Mouse (Mus musculus): Measurements from ENCODE around the gene Sucnr1. TPM values are rescaled to one million over a fixed set of nuclear protein-coding genes. Genes with fewer than 3 reads are reported as not detected.

Gene Sucnr1
- polyA plus RNA-seq, 2 experiments, result 1.1 to 1.2 TPM

GRCm38 (mm10) chr3:60111135-60111710 is 29.6 kb downstream of the Sucnr1 start:
- no peak for ATAC-seq (ENCODE audit: low FRiP score, low read depth)
- H3K36me3 ChIP-seq (ENCODE audit: control insufficient read depth, insufficient read depth, low read length), result no peaks in the 10 kb centered on the region
- WGBS, result 89% methylated on average over 4 of the region's 4 CpGs
- H3K9me3 ChIP-seq (ENCODE audit: control insufficient read depth, low read length), result no peaks in the 10 kb centered on the region
- no peaks in the 10 kb centered on the region for H3K27me3 ChIP-seq (ENCODE audit: control insufficient read depth, insufficient read depth, low read length)
- H3K9ac ChIP-seq (ENCODE audit: low read depth, low read length, severe bottlenecking), result no peak overlapping the region
- H3K27ac ChIP-seq (replicated peaks; ENCODE audit: low read depth, low read length), result no peak overlapping the region
- DNase-seq (ENCODE audit: low spot score), result no peak
- no peak for TF ChIP-seq POLR2A (IDR thresholded peaks at IDR 0.05; ENCODE audit: borderline replicate concordance, extremely low read depth, insufficient read depth, insufficient read length)
- no peak overlapping the region for H3K4me2 ChIP-seq (replicated peaks; ENCODE audit: low read depth, low read length, severe bottlenecking)
- H3K4me1 ChIP-seq (ENCODE audit: control insufficient read depth, insufficient read depth, low read length), result no peaks in the 10 kb centered on the region
- no peak overlapping the region for H3K4me3 ChIP-seq (replicated peaks; ENCODE audit: low read length)

DNA sequence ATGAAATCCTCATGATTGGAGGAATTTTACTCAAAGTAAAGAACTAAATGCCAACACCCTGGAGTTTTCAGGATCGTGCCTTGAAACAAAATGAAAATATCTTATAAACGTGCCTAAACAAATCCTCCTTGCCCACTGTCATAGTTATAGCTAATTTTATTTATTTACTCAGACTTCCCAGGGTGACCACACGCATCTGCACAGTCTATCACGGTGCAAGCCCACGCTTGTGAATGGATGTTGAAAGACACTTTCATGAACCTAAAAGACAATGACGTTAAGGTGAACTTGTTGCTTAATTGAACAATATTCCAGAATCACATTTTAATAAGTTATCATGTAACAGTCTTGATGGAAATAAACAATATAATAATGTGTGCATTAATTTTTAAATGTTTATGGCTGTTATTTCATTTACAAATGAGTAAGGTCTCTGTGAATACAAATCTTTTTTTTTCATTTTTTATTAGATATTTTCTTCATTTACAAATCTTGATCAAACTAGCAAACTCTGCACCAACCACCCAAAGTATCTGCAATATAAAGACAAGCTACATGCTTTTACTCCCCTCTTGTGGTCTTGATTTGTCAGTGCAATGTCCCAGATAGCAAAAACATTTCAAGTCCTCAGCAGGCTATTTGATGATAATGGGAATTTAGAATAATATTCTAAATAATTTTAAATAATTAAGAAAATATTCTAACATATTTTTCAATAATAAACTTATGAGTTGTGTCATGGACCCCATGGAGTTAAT is 30.4 kb downstream of the Sucnr1 start:
- DNase-seq (ENCODE audit: low spot score), result peak; percentile 63

GRCm38 (mm10) chr3:60114571-60114970 is 32.9 kb downstream of the Sucnr1 start:
- no peak overlapping the region for H3K27ac ChIP-seq (replicated peaks; ENCODE audit: low read depth, low read length)
- no peak overlapping the region for H3K9ac ChIP-seq (ENCODE audit: low read depth, low read length, severe bottlenecking)
- H3K27me3 ChIP-seq (ENCODE audit: control insufficient read depth, insufficient read depth, low read length), result no peaks in the 10 kb centered on the region
- no peak for TF ChIP-seq POLR2A (IDR thresholded peaks at IDR 0.05; ENCODE audit: borderline replicate concordance, extremely low read depth, insufficient read depth, insufficient read length)
- DNase-seq (ENCODE audit: low spot score) (no peak), ATAC-seq (ENCODE audit: low FRiP score, low read depth) (no peak)
- no peaks in the 10 kb centered on the region for H3K36me3 ChIP-seq (ENCODE audit: control insufficient read depth, insufficient read depth, low read length)
- H3K4me2 ChIP-seq (replicated peaks; ENCODE audit: low read depth, low read length, severe bottlenecking), result no peak overlapping the region
- 54% methylated on average over 2 of the region's 2 CpGs for WGBS
- H3K9me3 ChIP-seq (ENCODE audit: control insufficient read depth, low read length), result no peaks in the 10 kb centered on the region
- no peaks in the 10 kb centered on the region for H3K4me1 ChIP-seq (ENCODE audit: control insufficient read depth, insufficient read depth, low read length)
- no peak overlapping the region for H3K4me3 ChIP-seq (replicated peaks; ENCODE audit: low read length)

More for the DNA sequence above, 30.4 kb downstream of the Sucnr1 start:
- no peak overlapping the region for H3K4me3 ChIP-seq (replicated peaks; ENCODE audit: low read length)
- no peak overlapping the region for H3K27ac ChIP-seq (replicated peaks; ENCODE audit: low read depth, low read length)
- TF ChIP-seq POLR2A (IDR thresholded peaks at IDR 0.05; ENCODE audit: borderline replicate concordance, extremely low read depth, insufficient read depth, insufficient read length), result no peak
- 75% methylated on average over 6 of the region's 6 CpGs for WGBS
- no peak overlapping the region for H3K9ac ChIP-seq (ENCODE audit: low read depth, low read length, severe bottlenecking)
- H3K36me3 ChIP-seq (ENCODE audit: control insufficient read depth, insufficient read depth, low read length), result no peaks in the 10 kb centered on the region
- ATAC-seq (ENCODE audit: low FRiP score, low read depth), result no peak
- no peak overlapping the region for H3K4me2 ChIP-seq (replicated peaks; ENCODE audit: low read depth, low read length, severe bottlenecking)
- no peaks in the 10 kb centered on the region for H3K9me3 ChIP-seq (ENCODE audit: control insufficient read depth, low read length)
- no peaks in the 10 kb centered on the region for H3K4me1 ChIP-seq (ENCODE audit: control insufficient read depth, insufficient read depth, low read length)
- H3K27me3 ChIP-seq (ENCODE audit: control insufficient read depth, insufficient read depth, low read length), result no peaks in the 10 kb centered on the region

DNA sequence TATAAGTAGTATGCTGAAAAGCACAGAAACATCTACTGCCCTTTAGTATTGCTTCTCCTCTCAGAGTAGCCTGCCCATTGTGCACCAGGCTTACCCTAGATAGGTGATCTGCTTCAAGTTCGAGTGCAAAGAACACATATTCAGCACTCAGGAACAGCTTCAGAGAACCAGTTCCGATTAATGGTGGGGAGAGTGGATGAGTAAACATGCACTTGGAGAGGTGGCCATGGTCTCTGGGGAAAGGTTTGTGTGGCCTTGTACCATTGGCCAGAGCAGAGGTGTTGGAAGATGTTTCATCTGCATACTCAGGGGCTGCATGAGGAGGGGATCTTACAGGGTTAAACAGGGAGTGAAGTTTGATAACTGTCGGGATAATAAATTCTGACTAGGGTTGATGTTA is 39.8 kb downstream of the Sucnr1 start:
- peaks cover 11% of the 10 kb centered on the region for H3K4me1 ChIP-seq (ENCODE audit: control insufficient read depth, insufficient read depth, low read length)
- H3K4me3 ChIP-seq (replicated peaks; ENCODE audit: low read length), result no peak overlapping the region
- ATAC-seq (ENCODE audit: low FRiP score, low read depth), result no peak
- H3K27me3 ChIP-seq (ENCODE audit: control insufficient read depth, insufficient read depth, low read length), result no peaks in the 10 kb centered on the region
- 79% methylated on average over 3 of the region's 3 CpGs for WGBS
- TF ChIP-seq POLR2A (IDR thresholded peaks at IDR 0.05; ENCODE audit: borderline replicate concordance, extremely low read depth, insufficient read depth, insufficient read length), result no peak
- H3K4me2 ChIP-seq (replicated peaks; ENCODE audit: low read depth, low read length, severe bottlenecking), result no peak overlapping the region
- no peak overlapping the region for H3K27ac ChIP-seq (replicated peaks; ENCODE audit: low read depth, low read length)
- no peak for DNase-seq (ENCODE audit: low spot score)
- H3K36me3 ChIP-seq (ENCODE audit: control insufficient read depth, insufficient read depth, low read length), result no peaks in the 10 kb centered on the region
- H3K9me3 ChIP-seq (ENCODE audit: control insufficient read depth, low read length), result no peaks in the 10 kb centered on the region
- H3K9ac ChIP-seq (ENCODE audit: low read depth, low read length, severe bottlenecking), result no peak overlapping the region

GRCm38 (mm10) chr3:60123859-60124794 is 42.5 kb downstream of the Sucnr1 start:
- Histone ChIP-seq H3K36me3 (ENCODE audit: control insufficient read depth, insufficient read depth, low read length) (no peaks in the 10 kb centered on the region), H3K27me3 (ENCODE audit: control insufficient read depth, insufficient read depth, low read length) (no peaks in the 10 kb centered on the region), H3K9ac (ENCODE audit: low read depth, low read length, severe bottlenecking) (no peak overlapping the region), H3K27ac (replicated peaks; ENCODE audit: low read depth, low read length) (peak overlapping the region; percentile 70), H3K4me3 (replicated peaks; ENCODE audit: low read length) (no peak overlapping the region), H3K4me1 (ENCODE audit: control insufficient read depth, insufficient read depth, low read length) (peaks cover 11% of the 10 kb centered on the region), H3K9me3 (ENCODE audit: control insufficient read depth, low read length) (no peaks in the 10 kb centered on the region), H3K4me2 (replicated peaks; ENCODE audit: low read depth, low read length, severe bottlenecking) (no peak overlapping the region; the same call in 1 of the 2 replicates)
- ATAC-seq (ENCODE audit: low FRiP score, low read depth) (peak; percentile 81), DNase-seq (ENCODE audit: low spot score) (peak; percentile 75)
- WGBS, result 11% methylated on average over 9 of the region's 9 CpGs
- no peak for TF ChIP-seq POLR2A (IDR thresholded peaks at IDR 0.05; ENCODE audit: borderline replicate concordance, extremely low read depth, insufficient read depth, insufficient read length)
